Mouse (Mus musculus) G1E-ER4 (cell line): Measurements from ENCODE around the gene Prr12. TPM values are rescaled to one million over a fixed set of nuclear protein-coding genes. Genes with fewer than 3 reads are reported as not detected.

Experiments
- GATA1 ChIP-seq: IDR thresholded peaks from one replicate; pipeline ENCODE4 v1.8.0; 2012; ENCODE audit warnings: low read length, inconsistent platforms
- polyA plus RNA-seq: library from polyadenylated mRNA; stranded (reverse); fragments of >175 nt; gene quantifications from 2 replicates; pipeline ENCODE4 v1.2.3, GENCODE M21; 2012

Prr12 gene
- polyA plus RNA-seq, 1 experiment = 149 TPM

GRCm38 (mm10) chr7:45061532-45062075, 8.9 kb upstream of the Prr12 start:
- TF ChIP-seq GATA1 = no peak

GRCm38 (mm10) chr7:45060632-45061122, 8.0 kb upstream of the Prr12 start:
- no peak for TF ChIP-seq GATA1

- TF ChIP-seq GATA1 = no peak
These were observed 6.2 kb upstream of the Prr12 start for GRCm38 (mm10) chr7:45058607-45059571.

GRCm38 (mm10) chr7:45056972-45057348, 4.3 kb upstream of the Prr12 start:
- no peak for TF ChIP-seq GATA1

- no peak for TF ChIP-seq GATA1
These were observed 3.8 kb upstream of the Prr12 start for GRCm38 (mm10) chr7:45056329-45056971.

GRCm38 (mm10) chr7:45053931-45054510, 1.3 kb upstream of the Prr12 start:
- TF ChIP-seq GATA1 = no peak

GRCm38 (mm10) chr7:45053117-45053930, 643 bp upstream of the Prr12 start:
- no peak for TF ChIP-seq GATA1

GRCm38 (mm10) chr7:45052181-45052861, 360 bp downstream of the Prr12 start:
- no peak for TF ChIP-seq GATA1

GRCm38 (mm10) chr7:45051601-45051974, 1.1 kb downstream of the Prr12 start:
- TF ChIP-seq GATA1 = no peak

GRCm38 (mm10) chr7:45050945-45051600, 1.6 kb downstream of the Prr12 start:
- no peak for TF ChIP-seq GATA1

GRCm38 (mm10) chr7:45048923-45049657, 3.6 kb downstream of the Prr12 start:
- no peak for TF ChIP-seq GATA1

- TF ChIP-seq GATA1 = no peak
These were observed 4.4 kb downstream of the Prr12 start for GRCm38 (mm10) chr7:45048001-45048890.
